Mouse (Mus musculus) spleen, adult 2 months (tissue): ENCODE measurements around the gene Numbl.

Experiments
- CTCF ChIP-seq: fragments of 200-500 bp; IDR thresholded peaks from 2 replicates; pipeline ENCODE4 v1.5.1; 2011; ENCODE audit warnings: mild to moderate bottlenecking, inconsistent platforms; ENCODE audit not compliant: insufficient read depth, insufficient read length, insufficient replicate concordance; ENCODE audit errors: extremely low read depth
- POLR2A ChIP-seq: fragments of 200-500 bp; IDR thresholded peaks from 2 replicates; pipeline ENCODE4 v1.6.1; 2011; ENCODE audit warnings: low read depth, low read length, inconsistent platforms

DNA sequence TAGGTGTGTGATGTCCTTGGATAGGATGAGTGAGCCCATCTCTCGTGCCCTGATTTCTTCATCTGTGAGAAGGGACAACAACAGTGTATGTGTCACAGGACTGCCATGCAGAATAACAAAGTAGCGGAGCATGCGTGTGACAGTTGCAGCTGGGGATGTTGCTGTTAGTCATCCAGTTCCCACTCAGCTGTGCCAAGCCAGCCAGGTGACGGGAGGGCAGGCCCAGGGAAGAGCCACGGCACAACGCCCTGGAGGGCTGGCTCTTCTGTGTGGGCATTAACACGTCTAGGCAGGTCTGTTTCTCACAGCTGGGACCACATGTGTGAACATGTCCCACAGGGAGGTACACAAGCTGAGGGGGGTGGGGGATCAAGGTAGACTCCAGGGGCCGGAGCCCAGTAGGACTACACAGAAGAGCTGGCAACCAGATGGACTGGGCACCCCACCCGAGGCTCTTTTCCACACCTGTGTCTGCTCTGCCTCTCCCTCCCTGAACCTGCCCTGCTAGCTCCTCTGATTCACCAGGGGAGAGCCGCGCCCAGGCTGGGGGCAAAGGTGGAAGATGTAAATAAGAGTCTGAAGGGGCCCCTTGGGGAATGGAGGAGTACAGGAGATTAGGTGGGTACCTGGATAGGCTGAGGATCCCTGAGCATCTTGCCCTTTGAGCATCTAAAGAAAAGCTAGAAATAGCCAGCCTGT is 33.2 kb upstream of the Numbl start:
- TF ChIP-seq CTCF, result no peak
- TF ChIP-seq POLR2A, result no peak
